Mouse (Mus musculus): ENCODE measurements around the gene Fut4.
A peak's percentile ranks its signal among the peaks of the same experiment; 100 is the strongest.
"Not testable (repeated sequence)": the region's sequence is repeated elsewhere in the genome, so short reads cannot be mapped to it uniquely, and the experiment has no call there.

Gene Fut4

DNA sequence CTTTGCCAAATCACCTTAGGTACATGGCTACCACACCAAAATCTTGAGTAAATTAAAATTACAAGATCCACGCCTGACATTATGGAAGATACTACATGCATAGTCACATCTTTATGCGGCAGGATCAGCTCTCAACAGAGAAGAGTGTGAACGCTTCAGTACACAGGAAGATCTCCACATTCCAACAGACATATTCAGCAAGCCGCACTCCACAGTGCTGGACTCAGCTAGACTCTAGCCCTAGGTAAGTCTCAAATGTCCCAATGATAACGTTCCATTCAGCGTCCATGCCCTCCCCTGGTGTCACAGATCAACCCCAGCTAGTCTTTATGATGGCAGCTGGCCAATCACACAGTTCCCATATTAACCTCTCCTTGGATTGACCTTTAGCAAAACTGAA is 26.2 kb downstream of the Fut4 start:
- no peak for DNase-seq (ENCODE audit: low spot score)

- no peak for DNase-seq (ENCODE audit: low spot score)
Measured at GRCm38 (mm10) chr9:14724755-14725420, 27.3 kb downstream of the Fut4 start.

GRCm38 (mm10) chr9:14721610-14722009 is 30.6 kb downstream of the Fut4 start:
- no peak for DNase-seq (ENCODE audit: low spot score)

DNA sequence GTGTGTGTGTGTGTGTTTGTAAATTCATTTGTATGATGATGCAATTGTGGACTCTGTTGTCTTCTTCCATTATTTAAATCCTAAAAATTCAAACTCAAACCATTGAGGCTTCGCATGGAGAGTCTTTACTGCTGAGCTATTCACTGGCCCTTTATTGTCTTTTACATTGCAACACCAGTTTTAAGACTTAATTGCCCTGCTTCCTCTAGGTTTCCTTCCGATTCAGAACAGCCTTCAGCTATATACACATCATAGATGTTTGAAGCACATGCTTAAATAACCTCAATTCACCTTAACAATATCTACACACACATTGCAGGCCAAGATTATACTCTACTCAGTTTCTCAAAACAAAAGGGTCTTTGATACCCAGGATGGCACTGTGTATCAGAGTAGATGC is 31.8 kb downstream of the Fut4 start:
- DNase-seq (ENCODE audit: low spot score) = no peak

DNA sequence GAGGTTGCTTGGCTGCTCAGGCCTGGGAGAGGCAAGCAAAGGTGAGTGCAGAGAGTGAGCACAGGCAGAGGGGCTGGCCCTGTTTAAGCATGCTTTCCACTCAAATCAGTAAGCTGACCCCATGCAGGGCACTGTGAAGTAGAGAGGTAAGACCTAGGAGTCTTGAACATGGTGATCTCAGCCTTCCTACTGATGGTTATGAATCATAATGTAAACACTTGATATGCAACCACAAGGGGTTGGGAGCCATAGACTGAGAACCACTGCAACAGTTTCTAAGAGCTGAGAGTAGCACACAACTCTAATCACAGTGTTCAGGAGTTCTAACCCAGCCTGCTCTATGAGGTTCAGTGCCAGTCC is 33.9 kb downstream of the Fut4 start:
- DNase-seq (ENCODE audit: low spot score) = no peak

DNA sequence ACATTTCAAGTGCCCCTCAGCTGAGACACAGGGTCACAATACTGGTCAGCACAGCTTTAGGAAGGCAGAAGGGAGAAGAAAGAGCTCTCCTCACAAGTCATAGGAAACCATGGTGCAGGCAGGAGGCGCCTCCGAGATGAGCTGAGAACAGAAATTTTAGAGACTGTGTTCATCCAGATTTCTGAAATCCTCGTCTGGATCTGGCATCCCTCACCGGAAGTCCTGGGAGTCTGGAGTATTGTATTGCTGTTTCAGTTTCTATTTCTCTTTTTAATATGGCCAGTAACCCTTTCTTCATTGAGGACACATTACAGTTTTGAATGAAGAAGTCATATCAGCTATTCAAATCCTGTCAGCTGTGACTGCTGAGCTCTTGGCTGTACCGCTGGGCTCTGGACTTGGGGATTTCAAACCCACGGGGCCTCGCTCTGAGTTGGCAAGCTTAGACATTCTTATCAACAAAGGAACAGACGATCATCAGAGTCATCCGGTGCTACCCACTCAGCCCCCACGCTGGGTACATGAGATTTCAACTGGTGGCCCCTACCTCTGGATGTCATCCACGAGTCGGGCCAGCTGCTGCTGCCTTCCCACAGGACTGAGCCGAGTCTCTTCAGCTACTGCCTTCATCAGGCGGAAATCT is 34.4 kb downstream of the Fut4 start:
- no peak for DNase-seq (ENCODE audit: low spot score)

DNA sequence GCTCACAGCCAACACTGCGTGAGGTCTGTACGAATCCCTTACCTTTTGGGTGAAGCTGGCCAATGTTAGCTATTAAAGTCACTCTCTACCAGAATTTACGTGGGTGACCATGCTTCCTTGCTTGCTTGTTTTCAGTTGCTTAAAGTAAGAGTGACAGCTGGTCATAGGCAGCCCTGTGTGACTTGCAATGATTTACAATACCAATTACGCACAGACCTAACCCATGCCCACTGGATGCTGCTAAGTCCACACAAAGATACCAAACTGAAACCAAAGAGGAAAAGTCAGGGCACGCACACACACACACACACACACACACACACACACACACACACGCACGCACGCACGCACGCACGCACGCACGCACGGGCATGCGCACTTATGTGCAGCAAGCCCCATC is 36.9 kb downstream of the Fut4 start:
- DNase-seq (ENCODE audit: low spot score) = no peak

GRCm38 (mm10) chr9:14710910-14711309 is 41.3 kb downstream of the Fut4 start:
- no peak for DNase-seq (ENCODE audit: low spot score)

- peak; percentile 19 for DNase-seq (ENCODE audit: low spot score)
Measured at GRCm38 (mm10) chr9:14705321-14706162, 46.7 kb downstream of the Fut4 start.

GRCm38 (mm10) chr9:14700795-14701194 is 51.4 kb downstream of the Fut4 start:
- DNase-seq (ENCODE audit: low spot score) = not testable (repeated sequence)

DNA sequence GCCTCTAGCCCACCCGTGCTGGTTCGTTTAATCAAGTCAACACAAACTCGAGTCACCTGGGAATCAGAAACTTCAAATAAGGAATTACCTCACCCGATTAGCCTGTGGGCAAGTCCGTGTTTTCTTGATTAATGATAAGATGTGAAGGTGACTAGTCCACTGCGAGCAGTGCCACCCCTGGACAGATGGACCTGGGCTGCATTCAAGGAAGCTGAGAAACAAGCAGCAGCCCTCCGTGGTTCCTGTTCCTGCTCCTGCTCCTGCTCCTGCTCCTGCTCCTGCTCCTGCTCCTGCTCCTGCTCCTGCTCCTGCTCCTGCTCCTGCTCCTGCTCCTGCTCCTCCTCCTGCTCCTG is 52.9 kb downstream of the Fut4 start:
- no peak for DNase-seq (ENCODE audit: low spot score)

DNA sequence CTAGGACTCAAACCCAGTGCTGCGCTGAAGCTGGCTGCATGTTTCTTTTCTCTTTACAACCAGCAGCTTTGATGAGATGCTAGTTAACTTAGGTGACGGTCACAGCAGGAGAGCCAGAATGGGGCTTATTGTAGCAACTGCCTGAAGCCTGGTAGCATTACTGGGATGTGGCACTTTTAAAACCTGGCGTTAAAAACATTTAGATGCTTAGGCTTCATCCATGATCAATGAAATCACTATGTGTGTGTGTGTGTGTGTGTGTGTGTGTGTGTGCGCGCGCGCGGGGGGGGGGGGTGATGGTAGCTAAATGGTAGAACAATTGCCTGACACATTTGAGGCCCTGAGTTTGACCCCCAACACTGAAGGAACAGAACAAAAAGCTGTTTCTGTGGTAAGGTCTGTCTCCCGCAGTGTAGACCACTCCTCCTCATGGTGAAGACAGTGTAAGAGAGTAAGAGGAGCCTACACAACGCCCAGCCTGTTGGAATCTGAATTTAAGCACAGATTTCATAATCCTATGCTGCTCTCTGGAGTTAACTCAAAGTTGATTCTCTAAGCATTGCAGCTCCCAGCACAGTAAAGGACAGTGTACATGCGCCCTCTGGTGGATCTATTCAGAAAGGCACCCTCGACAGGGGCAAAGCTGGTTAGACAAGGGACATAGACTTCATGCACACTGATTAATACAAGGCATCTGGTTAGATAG is 53.5 kb downstream of the Fut4 start:
- DNase-seq (ENCODE audit: low spot score) = peak; percentile 95

Data from layer of hippocampus, adult 11-12 months (tissue).